Mouse (Mus musculus) forebrain, embryonic 11.5 days (tissue): ENCODE measurements at regions not wholly inside any gene's neighbourhood (a gene's known extent, or its start where the extent isn't known, plus 50 kb on each side); places are given as distances from the start of the nearest gene placed in this dataset.

ENCODE experiments used
- ATAC-seq: fragments of 200-750 bp; cut with Nextera tagmentation; replicated peaks from 2 replicates; pipeline ENCODE4 v1.8.0; 2017; ENCODE audit warnings: moderate TSS enrichment; ENCODE audit not compliant: low FRiP score
- DNase-seq: peaks from one replicate; pipeline ENCODE4 v3.0.0-alpha.2; 2017; ENCODE audit warnings: low spot score
- H3K27ac ChIP-seq: fragments of 300-500 bp; sonication (generic); 2 replicates; pipeline ENCODE4 v1.5.1; 2014; ENCODE audit warnings: low read depth, low read length
- H3K27me3 ChIP-seq: fragments of 300-500 bp; sonication (generic); 2 replicates; pipeline ENCODE4 v1.6.1; 2014; ENCODE audit warnings: mild to moderate bottlenecking, low read length, mixed read lengths; ENCODE audit not compliant: control insufficient read depth, insufficient read depth
- H3K36me3 ChIP-seq: fragments of 300-500 bp; sonication (generic); 2 replicates; pipeline ENCODE4 v1.6.1; 2014; ENCODE audit warnings: mild to moderate bottlenecking, low read length, moderate library complexity, mixed read lengths; ENCODE audit not compliant: control insufficient read depth, insufficient read depth
- H3K4me1 ChIP-seq: fragments of 300-500 bp; sonication (generic); replicated peaks from 2 replicates; pipeline ENCODE4 v1.6.1; 2014; ENCODE audit warnings: low read length, mixed read lengths; ENCODE audit not compliant: control insufficient read depth, insufficient read depth
- H3K4me2 ChIP-seq: fragments of 300-500 bp; sonication (generic); 2 replicates; pipeline ENCODE4 v1.6.1; 2014; ENCODE audit warnings: low read depth, mild to moderate bottlenecking, low read length, moderate library complexity, mixed read lengths; ENCODE audit not compliant: severe bottlenecking
- H3K4me3 ChIP-seq: fragments of 300-500 bp; sonication (generic); 2 replicates; pipeline ENCODE4 v1.5.1; 2014; ENCODE audit warnings: low read depth, low read length
- H3K9ac ChIP-seq: fragments of 300-500 bp; sonication (generic); 2 replicates; pipeline ENCODE4 v1.6.1; 2014; ENCODE audit warnings: low read length
- H3K9me3 ChIP-seq: fragments of 300-500 bp; sonication (generic); 2 replicates; pipeline ENCODE4 v1.6.1; 2016; ENCODE audit warnings: low read length, mixed read lengths; ENCODE audit not compliant: control insufficient read depth
- WGBS: fragments of 180-500 bp; shearing (Covaris S2); extraction: QIAGEN DNeasy Blood & Tissue Kit; methylation state at CpG from one replicate; pipeline ENCODE4 v1.1.7; 2014; 5-methylcytosine and 5-hydroxymethylcytosine counted together

DNA sequence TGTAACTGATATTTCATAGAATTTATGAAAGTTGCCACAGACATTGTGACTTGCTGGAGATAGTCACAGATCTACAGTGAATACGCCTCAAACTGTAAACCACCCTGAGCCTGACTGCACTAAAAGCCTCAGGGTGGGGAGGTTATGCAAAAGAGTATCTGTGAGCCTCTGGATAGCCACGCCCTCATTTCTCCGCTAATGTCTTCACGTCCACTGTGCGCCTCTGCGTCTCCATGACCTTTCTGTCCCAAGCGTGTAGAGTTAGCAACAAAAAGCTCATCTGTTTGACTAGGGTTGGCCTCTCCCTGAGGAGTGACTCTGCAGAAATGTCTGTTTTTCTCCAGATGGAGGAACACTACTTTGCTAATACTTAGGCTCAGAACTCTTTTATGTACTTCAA is 170.8 kb upstream of the Gm49356 start:
- H3K4me2 ChIP-seq = no peak overlapping the region
- H3K9me3 ChIP-seq = no peaks in the 10 kb centered on the region
- no peaks in the 10 kb centered on the region for H3K27me3 ChIP-seq
- no peak overlapping the region for H3K9ac ChIP-seq
- H3K36me3 ChIP-seq = no peaks in the 10 kb centered on the region
- H3K4me1 ChIP-seq = no peaks in the 10 kb centered on the region
- H3K4me3 ChIP-seq = no peak overlapping the region
- H3K27ac ChIP-seq = no peak overlapping the region
- ATAC-seq (no peak), DNase-seq (no peak)
- WGBS = 81% methylated on average over 7 of the region's 7 CpGs

DNA sequence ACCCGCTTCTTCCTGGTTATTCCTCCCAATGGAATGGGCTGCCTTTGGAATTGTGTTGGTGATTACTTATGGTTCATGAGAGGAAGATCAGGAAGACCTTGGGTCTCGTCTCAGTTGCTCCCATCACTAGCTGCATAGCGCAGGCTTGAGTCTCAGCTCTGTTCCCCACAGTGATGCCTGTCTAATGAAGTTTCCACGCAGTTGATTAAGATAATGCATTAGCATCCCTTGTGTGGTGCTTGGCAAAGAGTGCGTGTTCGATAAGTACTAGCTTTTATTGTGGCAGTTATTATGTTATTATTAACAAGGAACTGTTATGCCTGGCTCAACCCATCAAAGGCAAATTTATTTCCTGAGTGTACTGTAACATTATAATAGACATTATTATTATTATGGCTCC is 169.7 kb upstream of the Gm49356 start:
- no peaks in the 10 kb centered on the region for H3K4me1 ChIP-seq
- DNase-seq = no peak
- no peak for ATAC-seq
- no peak overlapping the region for H3K9ac ChIP-seq
- H3K9me3 ChIP-seq = no peaks in the 10 kb centered on the region
- WGBS = 83% methylated on average over 6 of the region's 6 CpGs
- H3K36me3 ChIP-seq = no peaks in the 10 kb centered on the region
- H3K4me2 ChIP-seq = no peak overlapping the region
- no peaks in the 10 kb centered on the region for H3K27me3 ChIP-seq
- H3K4me3 ChIP-seq = no peak overlapping the region
- no peak overlapping the region for H3K27ac ChIP-seq

DNA sequence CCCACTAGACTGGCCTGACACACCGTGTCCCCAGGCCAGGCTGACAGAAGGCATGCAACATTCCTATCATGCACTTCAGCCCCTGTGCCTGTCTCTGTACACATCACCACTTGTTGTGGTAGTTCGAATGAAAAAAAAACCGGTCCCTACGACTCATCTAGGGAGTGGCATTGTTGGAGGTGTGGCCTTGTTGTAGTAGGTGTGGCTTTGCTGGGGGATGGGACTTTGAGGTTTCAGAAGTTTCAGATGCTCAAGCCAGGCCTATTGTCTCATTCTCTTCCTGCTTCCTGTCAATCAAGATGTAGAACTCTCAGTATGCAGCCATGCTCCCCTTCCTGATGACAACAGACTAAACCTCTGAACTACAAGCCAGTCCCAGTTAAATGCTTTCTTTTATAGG is 162.1 kb upstream of the Gm49356 start:
- DNase-seq = no peak
- Histone ChIP-seq H3K9ac (no peak overlapping the region), H3K4me3 (no peak overlapping the region), H3K9me3 (no peaks in the 10 kb centered on the region), H3K4me2 (no peak overlapping the region), H3K4me1 (no peaks in the 10 kb centered on the region), H3K27ac (no peak overlapping the region), H3K36me3 (no peaks in the 10 kb centered on the region), H3K27me3 (no peaks in the 10 kb centered on the region)
- WGBS = 85% methylated on average over 4 of the region's 4 CpGs
- ATAC-seq = no peak

DNA sequence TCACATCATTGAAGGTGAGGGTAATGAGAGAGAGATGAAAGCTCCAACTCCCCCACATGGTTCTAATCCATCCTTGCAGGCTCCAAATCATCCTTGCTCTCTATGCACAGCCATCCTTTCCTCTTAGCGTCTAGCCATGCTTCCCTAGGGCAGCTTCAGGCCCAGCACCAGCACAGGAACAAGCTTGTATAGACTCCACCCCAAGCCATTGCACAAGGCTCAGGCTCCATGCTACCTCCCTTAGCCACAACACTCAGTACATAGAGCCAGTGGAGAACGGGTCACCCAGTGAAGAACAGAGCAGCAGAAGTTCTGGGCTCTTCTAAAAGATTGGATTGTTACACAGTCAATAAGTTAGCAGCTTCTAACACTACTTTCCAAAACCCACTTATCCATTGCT is 160.8 kb upstream of the Gm49356 start:
- Histone ChIP-seq H3K36me3 (no peaks in the 10 kb centered on the region), H3K4me3 (no peak overlapping the region), H3K4me2 (no peak overlapping the region), H3K9me3 (no peaks in the 10 kb centered on the region), H3K4me1 (no peaks in the 10 kb centered on the region), H3K27me3 (no peaks in the 10 kb centered on the region), H3K9ac (no peak overlapping the region), H3K27ac (no peak overlapping the region)
- WGBS = 92% methylated on average over 2 of the region's 2 CpGs
- ATAC-seq (no peak), DNase-seq (no peak)

DNA sequence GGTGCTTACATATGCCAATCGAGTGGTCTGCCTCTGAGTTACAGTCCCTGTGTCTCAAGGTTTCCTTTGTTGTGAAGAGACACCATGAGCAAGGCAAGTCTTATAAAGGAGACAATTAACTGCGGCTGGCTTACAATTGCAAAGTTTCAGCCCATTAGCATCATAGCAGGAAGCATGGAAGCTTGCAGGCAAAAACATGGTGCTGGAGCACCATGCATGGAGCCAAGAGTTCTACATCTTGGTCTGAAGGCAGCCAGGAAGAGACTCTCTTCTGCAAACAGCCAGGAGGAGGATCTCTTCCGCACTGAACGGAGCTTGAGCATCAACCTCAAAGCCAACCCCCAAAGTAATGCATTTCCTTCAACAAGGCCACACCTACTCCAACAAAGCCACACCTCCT is 158.2 kb upstream of the Gm49356 start:
- DNase-seq (no peak), ATAC-seq (no peak)
- no peak overlapping the region for H3K4me2 ChIP-seq
- no peak overlapping the region for H3K9ac ChIP-seq
- no peaks in the 10 kb centered on the region for H3K27me3 ChIP-seq
- H3K27ac ChIP-seq = no peak overlapping the region
- H3K4me1 ChIP-seq = no peaks in the 10 kb centered on the region
- 88% methylated on average over 4 of the region's 4 CpGs for whole genome bisulfite sequencing
- no peaks in the 10 kb centered on the region for H3K36me3 ChIP-seq
- H3K4me3 ChIP-seq = no peak overlapping the region
- no peaks in the 10 kb centered on the region for H3K9me3 ChIP-seq

DNA sequence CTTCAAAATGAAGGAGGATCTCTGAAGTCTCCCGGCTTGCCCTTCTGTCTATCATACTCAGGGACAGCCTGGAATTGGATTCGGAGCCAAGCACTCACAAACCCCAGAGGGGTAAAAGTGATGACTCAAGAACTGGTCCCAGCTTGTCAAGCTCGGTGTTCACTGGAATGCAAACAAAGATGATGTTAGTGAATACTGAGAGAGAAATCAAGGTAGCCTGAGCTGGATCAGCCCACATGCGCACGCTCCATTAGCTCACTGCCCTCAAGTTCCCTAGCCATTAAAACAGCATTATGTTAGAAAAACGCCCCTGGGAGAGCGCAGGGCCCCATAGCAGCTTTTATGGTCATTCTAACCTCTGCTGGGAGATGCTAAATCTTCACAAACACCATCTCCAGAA is 157.8 kb upstream of the Gm49356 start:
- no peak overlapping the region for H3K9ac ChIP-seq
- no peak overlapping the region for H3K27ac ChIP-seq
- no peaks in the 10 kb centered on the region for H3K9me3 ChIP-seq
- no peak overlapping the region for H3K4me3 ChIP-seq
- no peaks in the 10 kb centered on the region for H3K4me1 ChIP-seq
- H3K36me3 ChIP-seq = no peaks in the 10 kb centered on the region
- 84% methylated on average over 7 of the region's 7 CpGs for WGBS
- H3K4me2 ChIP-seq = no peak overlapping the region
- DNase-seq (no peak), ATAC-seq (no peak)
- H3K27me3 ChIP-seq = no peaks in the 10 kb centered on the region

DNA sequence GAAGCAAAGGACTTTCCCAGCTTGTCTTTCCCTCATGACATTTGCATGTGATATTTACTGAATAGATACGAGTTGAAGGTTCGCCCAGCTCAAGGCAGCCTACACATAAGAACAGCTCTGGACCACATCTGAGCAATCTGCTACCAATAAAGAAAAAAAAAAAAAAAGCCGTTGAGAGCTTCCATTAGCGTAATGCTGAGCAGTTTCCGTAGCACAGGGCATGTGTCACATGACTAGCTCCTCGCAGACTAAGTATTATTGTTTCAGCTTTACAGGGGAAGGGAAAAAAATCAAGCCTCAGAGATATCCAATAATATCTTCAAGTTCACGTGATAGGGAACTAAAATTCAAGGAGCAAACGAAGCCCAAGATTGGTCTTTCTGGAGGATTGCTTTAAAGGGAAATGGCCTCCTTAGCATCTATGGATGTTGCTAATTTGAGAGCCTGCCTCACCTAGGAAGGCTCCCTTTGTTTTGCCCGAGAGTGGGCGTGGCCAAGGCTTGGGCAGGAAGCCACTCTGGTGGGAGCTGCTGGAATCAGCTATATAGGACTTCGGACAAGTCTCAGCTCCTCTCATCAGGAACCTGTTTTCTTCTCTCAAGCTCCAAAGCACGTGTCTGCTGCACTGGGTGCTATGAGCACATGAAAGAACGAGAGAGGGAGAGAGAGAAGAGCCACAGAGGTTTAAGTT is 157.0 kb upstream of the Gm49356 start:
- Histone ChIP-seq H3K4me3 (no peak overlapping the region), H3K9ac (no peak overlapping the region), H3K27me3 (no peaks in the 10 kb centered on the region), H3K27ac (no peak overlapping the region), H3K4me1 (no peaks in the 10 kb centered on the region), H3K9me3 (no peaks in the 10 kb centered on the region), H3K4me2 (no peak overlapping the region), H3K36me3 (no peaks in the 10 kb centered on the region)
- ATAC-seq (0 out of 2 replicates have a peak, but pooled peaks have one; percentile 21), DNase-seq (no peak)
- 56% methylated on average over 13 of the region's 13 CpGs for WGBS
